Mouse (Mus musculus): ENCODE measurements around the gene Banp. TPM values are rescaled to one million over a fixed set of nuclear protein-coding genes. Genes with fewer than 3 reads are reported as not detected.

Banp gene
- total and polyA plus RNA-seq, 3 experiments, result 13.1 to 26.9 (median 17.9) TPM

- Histone ChIP-seq H3K4me1 (ENCODE audit: control insufficient read depth, insufficient read depth, low read length) (no peaks in the 10 kb centered on the region), H3K4me3 (no peak overlapping the region), H3K79me2 (replicated peaks; ENCODE audit: control insufficient read depth, insufficient read depth, low read length) (no peaks in the 10 kb centered on the region), H3K36me3 (ENCODE audit: control insufficient read depth, insufficient read depth, low read length) (no peaks in the 10 kb centered on the region), H3K27me3 (ENCODE audit: control insufficient read depth, insufficient read depth, low read length) (no peaks in the 10 kb centered on the region), H3K27ac (no peak overlapping the region), H3K9ac (ENCODE audit: low read depth, low read length) (no peak overlapping the region)
- 69% methylated on average over 2 of the region's 2 CpGs for WGBS
- DNase-seq, result no peak
- intact Hi-C loops (cut with DNase I), result loop anchor here (5.0 kb wide), 1 partner anchor 62 kb away; no protein-coding TSS in a partner anchor
- TF ChIP-seq POLR2A (IDR thresholded peaks at IDR 0.05; ENCODE audit: insufficient read depth, low read depth, low read length), result no peak
- TF ChIP-seq CTCF (IDR thresholded peaks at IDR 0.05), result no peak
- TF ChIP-seq EP300 (IDR thresholded peaks at IDR 0.05; ENCODE audit: insufficient read depth, low read depth, low read length), result no peak
Measured at GRCm38 (mm10) chr8:122049923-122050322, 100.4 kb downstream of the Banp start.

GRCm38 (mm10) chr8:122050620-122051019 is 101.1 kb downstream of the Banp start:
- no peak for TF ChIP-seq POLR2A (IDR thresholded peaks at IDR 0.05; ENCODE audit: insufficient read depth, low read depth, low read length)
- no peak for TF ChIP-seq CTCF (IDR thresholded peaks at IDR 0.05)
- no peak for TF ChIP-seq EP300 (IDR thresholded peaks at IDR 0.05; ENCODE audit: insufficient read depth, low read depth, low read length)
- DNase-seq, result no peak
- Histone ChIP-seq H3K9ac (ENCODE audit: low read depth, low read length) (no peak overlapping the region), H3K79me2 (replicated peaks; ENCODE audit: control insufficient read depth, insufficient read depth, low read length) (no peaks in the 10 kb centered on the region), H3K4me1 (ENCODE audit: control insufficient read depth, insufficient read depth, low read length) (no peaks in the 10 kb centered on the region), H3K36me3 (ENCODE audit: control insufficient read depth, insufficient read depth, low read length) (no peaks in the 10 kb centered on the region), H3K27ac (no peak overlapping the region), H3K27me3 (ENCODE audit: control insufficient read depth, insufficient read depth, low read length) (no peaks in the 10 kb centered on the region), H3K4me3 (no peak overlapping the region)
- 81% methylated on average over 9 of the region's 9 CpGs for WGBS
- intact Hi-C loops (cut with DNase I), result loop anchor here (5.0 kb wide), 1 partner anchor 62 kb away; no protein-coding TSS in a partner anchor

DNA sequence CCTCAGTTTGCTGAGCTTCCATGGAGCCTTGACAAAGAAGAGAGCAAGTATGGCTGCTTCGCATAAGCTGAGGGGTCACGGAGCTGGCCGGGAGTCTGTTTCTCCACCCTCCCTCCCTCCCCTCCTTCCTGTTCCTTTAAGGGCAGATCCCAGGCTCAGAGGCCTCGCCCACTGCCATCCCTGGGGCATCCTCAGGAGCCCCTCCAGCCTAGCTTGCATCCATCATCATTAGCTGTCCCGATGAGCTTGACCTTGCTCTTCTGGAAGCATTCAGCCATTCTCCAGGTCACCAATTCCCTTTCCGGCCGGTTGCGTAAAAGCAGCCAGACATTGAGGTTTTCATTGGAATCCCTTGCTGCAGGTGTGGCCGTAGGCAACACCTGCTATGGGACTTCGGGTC is 105.8 kb downstream of the Banp start:
- WGBS, result 54% methylated on average over 10 of the region's 10 CpGs
- Histone ChIP-seq H3K27me3 (ENCODE audit: control insufficient read depth, insufficient read depth, low read length) (peaks cover 1% of the 10 kb centered on the region), H3K9ac (ENCODE audit: low read depth, low read length) (no peak overlapping the region), H3K27ac (no peak overlapping the region), H3K4me3 (no peak overlapping the region), H3K79me2 (replicated peaks; ENCODE audit: control insufficient read depth, insufficient read depth, low read length) (no peaks in the 10 kb centered on the region), H3K36me3 (ENCODE audit: control insufficient read depth, insufficient read depth, low read length) (no peaks in the 10 kb centered on the region), H3K4me1 (ENCODE audit: control insufficient read depth, insufficient read depth, low read length) (no peaks in the 10 kb centered on the region)
- TF ChIP-seq CTCF (IDR thresholded peaks at IDR 0.05) (no peak), EP300 (IDR thresholded peaks at IDR 0.05; ENCODE audit: insufficient read depth, low read depth, low read length) (no peak), POLR2A (IDR thresholded peaks at IDR 0.05; ENCODE audit: insufficient read depth, low read depth, low read length) (no peak)
- no peak for DNase-seq
- intact Hi-C loops (cut with DNase I), result no loop called here

- Histone ChIP-seq H3K4me3 (no peak overlapping the region), H3K4me1 (ENCODE audit: control insufficient read depth, insufficient read depth, low read length) (no peaks in the 10 kb centered on the region), H3K9ac (ENCODE audit: low read depth, low read length) (no peak overlapping the region), H3K79me2 (replicated peaks; ENCODE audit: control insufficient read depth, insufficient read depth, low read length) (no peaks in the 10 kb centered on the region), H3K27ac (no peak overlapping the region), H3K36me3 (ENCODE audit: control insufficient read depth, insufficient read depth, low read length) (no peaks in the 10 kb centered on the region), H3K27me3 (ENCODE audit: control insufficient read depth, insufficient read depth, low read length) (peaks cover 1% of the 10 kb centered on the region)
- WGBS, result 46% methylated on average over 1 of the region's 1 CpGs
- TF ChIP-seq POLR2A (IDR thresholded peaks at IDR 0.05; ENCODE audit: insufficient read depth, low read depth, low read length) (no peak), CTCF (IDR thresholded peaks at IDR 0.05) (no peak), EP300 (IDR thresholded peaks at IDR 0.05; ENCODE audit: insufficient read depth, low read depth, low read length) (no peak)
- no peak for DNase-seq
- intact Hi-C loops (cut with DNase I), result no loop called here
Measured at GRCm38 (mm10) chr8:122056113-122056512, 106.6 kb downstream of the Banp start.

DNA sequence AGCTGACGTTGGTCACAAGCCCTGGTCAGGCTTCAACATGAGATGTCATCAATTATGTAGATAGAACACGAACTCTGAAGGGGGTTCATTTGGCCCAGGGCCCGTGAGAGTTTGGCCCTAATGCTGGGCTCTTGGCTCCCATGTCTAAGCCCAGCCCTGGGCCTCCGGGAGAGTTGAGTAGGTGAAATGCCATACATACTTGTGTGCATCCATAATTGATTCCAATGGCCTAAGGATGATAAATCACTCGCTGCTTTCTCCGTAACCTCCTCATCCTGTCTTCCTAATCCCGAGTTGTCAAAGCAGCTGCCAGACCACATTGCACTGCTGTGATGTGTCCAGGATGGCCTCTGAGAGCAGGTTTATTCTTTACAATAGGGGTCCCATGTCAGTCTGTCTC is 107.3 kb downstream of the Banp start:
- no peaks in the 10 kb centered on the region for H3K4me1 ChIP-seq (ENCODE audit: control insufficient read depth, insufficient read depth, low read length)
- H3K79me2 ChIP-seq (replicated peaks; ENCODE audit: control insufficient read depth, insufficient read depth, low read length), result no peaks in the 10 kb centered on the region
- DNase-seq, result no peak
- TF ChIP-seq CTCF (IDR thresholded peaks at IDR 0.05) (no peak), POLR2A (IDR thresholded peaks at IDR 0.05; ENCODE audit: insufficient read depth, low read depth, low read length) (no peak), EP300 (IDR thresholded peaks at IDR 0.05; ENCODE audit: insufficient read depth, low read depth, low read length) (no peak)
- H3K27ac ChIP-seq, result no peak overlapping the region
- H3K4me3 ChIP-seq, result no peak overlapping the region
- H3K27me3 ChIP-seq (ENCODE audit: control insufficient read depth, insufficient read depth, low read length), result peaks cover 1% of the 10 kb centered on the region
- H3K36me3 ChIP-seq (ENCODE audit: control insufficient read depth, insufficient read depth, low read length), result no peaks in the 10 kb centered on the region
- intact Hi-C loops (cut with DNase I), result no loop called here
- no peak overlapping the region for H3K9ac ChIP-seq (ENCODE audit: low read depth, low read length)
- 55% methylated on average over 7 of the region's 7 CpGs for WGBS

- no peaks in the 10 kb centered on the region for H3K4me1 ChIP-seq (ENCODE audit: control insufficient read depth, insufficient read depth, low read length)
- H3K27me3 ChIP-seq (ENCODE audit: control insufficient read depth, insufficient read depth, low read length), result peaks cover 1% of the 10 kb centered on the region
- intact Hi-C loops (cut with DNase I), result no loop called here
- 56% methylated on average over 9 of the region's 9 CpGs for WGBS
- H3K4me3 ChIP-seq, result no peak overlapping the region
- TF ChIP-seq EP300 (IDR thresholded peaks at IDR 0.05; ENCODE audit: insufficient read depth, low read depth, low read length) (no peak), CTCF (IDR thresholded peaks at IDR 0.05) (no peak), POLR2A (IDR thresholded peaks at IDR 0.05; ENCODE audit: insufficient read depth, low read depth, low read length) (no peak)
- H3K79me2 ChIP-seq (replicated peaks; ENCODE audit: control insufficient read depth, insufficient read depth, low read length), result no peaks in the 10 kb centered on the region
- H3K9ac ChIP-seq (ENCODE audit: low read depth, low read length), result no peak overlapping the region
- no peak overlapping the region for H3K27ac ChIP-seq
- H3K36me3 ChIP-seq (ENCODE audit: control insufficient read depth, insufficient read depth, low read length), result no peaks in the 10 kb centered on the region
- DNase-seq, result no peak
Measured at GRCm38 (mm10) chr8:122058510-122058909, 109.0 kb downstream of the Banp start.
